Mouse (Mus musculus): Measurements from ENCODE around the gene Tnfsf10.
"Not testable (repeated sequence)": the region's sequence is repeated elsewhere in the genome, so short reads cannot be mapped to it uniquely, and the experiment has no call there.

Tnfsf10 gene

DNA sequence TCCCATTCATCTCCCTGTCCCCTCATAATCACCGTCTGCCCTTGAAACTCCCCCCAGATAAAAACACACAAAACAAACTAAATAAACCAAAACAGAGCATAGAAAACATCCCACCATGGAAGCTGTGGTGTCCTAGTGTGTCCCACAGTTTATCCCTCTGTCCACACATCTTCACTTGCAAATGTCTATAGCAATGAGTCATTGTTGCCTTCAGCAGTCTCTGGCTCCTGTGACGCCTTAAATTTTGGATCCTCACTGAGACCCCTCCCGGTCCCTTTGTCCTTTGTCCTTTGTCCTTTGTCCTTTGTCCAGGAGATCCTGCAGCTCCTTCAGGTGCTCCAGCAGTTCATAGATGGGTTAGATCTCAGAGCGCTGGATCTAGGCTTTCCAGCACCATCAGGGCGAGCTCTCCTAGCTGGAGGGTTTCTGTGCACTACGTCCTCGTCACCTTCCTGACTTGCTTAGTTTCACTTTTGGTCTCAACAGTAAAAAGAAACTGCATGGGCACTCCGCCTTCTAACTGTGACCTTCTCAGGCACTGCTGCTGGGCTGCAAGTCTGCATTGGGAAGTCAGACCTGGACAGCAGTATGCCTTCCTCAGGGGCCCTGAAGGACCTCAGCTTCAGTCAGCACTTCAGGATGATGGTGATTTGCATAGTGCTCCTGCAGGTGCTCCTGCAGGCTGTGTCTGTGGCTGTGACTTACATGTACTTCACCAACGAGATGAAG lies at the start of gene Tnfsf10:
Gene Tnfsf10 (plus strand): TSS at position 470 of the 729 bp plus-strand sequence.
- DNase-seq (ENCODE audit: inconsistent ontology term): no peak

DNA sequence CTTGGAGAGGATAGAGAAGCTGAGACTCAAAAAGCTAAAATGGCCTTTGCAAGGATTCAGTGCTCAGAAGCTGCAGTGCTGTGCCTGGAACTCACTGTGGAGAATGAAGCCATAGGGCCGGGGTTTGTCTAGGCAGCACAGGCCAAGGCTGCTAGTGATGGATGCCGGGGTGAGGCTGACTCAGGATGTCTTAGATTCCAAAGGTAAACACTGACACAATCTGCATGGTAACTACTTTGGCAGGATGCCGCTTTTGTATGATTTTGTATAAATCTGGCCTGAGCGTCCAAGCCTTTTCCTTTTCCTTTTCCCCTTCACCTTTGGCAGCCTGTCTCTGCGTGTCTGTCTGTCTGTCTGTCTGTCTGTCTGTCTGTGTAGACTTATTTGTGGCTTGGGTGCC lies 49.5 kb upstream of the Tnfsf10 start:
- DNase-seq (ENCODE audit: inconsistent ontology term): no peak

DNA sequence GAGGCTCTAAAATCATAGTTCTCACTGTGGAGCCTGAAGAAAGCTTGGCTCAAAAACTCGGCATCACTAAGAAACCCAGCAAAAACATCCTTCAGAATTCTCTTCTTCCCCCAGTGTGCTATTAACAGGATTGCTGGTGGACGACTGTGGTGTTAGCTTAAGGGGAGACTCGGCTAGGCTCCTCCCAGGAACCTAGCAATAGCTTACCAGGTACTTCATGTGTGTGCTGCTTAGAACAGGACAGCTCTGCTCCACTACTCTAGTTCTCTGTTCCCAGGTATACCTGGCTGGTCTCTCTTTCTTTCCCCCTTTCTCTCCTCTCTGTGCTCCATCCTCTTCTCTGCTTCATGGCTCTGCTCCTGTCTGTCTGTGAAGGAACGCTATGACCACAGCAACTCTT lies 48.9 kb upstream of the Tnfsf10 start:
- DNase-seq (ENCODE audit: inconsistent ontology term): no peak

DNA sequence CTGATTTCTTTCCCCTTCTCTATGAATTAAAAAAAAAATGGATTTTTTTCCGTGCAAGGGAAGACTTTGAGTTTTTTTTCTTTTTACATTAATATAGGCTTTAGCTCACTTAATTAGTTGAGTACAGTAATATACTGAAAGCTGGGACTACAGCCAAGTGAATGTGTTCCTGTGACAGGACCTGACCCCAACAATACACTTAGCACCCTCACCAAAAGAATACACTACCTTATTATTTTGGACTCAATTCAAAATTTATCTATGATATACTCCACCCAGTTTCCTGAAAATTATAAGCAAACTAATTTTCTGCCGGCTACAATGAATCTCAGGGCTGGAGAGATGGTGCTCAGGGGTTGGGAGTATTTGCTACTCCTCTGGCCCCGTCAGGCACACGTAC lies 47.7 kb upstream of the Tnfsf10 start:
- DNase-seq (ENCODE audit: inconsistent ontology term): no peak

DNA sequence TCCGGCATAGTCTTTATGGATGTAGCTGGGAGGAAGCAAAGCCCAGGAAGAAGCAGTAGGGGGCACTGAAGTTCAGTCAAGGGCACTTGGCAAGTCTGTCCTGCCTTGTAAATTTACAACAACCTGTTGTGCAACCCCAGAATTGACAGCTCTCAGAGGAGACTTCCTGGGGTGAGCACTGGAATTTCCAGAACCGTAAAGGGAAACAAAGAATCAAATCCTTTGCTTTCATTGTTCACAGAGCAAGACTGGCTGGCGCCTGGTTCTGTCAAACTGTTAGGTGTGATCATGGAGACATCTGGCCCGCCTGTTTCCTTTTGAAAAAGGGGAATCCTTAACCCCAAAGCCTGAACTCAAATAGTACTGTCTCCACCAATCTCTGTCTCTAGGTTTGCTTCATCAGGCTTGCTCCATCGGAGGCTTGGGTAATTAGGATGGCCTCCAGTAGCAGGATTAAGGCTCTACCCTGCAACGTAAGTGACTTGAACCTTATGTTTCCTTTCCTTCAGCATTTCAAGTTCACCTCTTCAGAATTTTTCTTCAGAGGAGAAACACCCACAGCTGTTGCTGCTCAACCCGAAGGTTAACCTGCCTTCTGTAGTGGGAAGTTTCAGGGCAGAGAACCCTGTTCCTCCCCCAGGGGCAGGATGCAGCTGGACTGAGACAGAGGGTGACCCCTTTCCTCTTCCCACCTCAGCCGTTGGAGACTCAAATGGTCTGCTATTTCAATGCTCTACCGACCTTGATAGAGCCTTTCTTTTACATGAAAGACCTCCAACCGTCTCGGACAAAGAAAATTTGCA lies 46.5 kb upstream of the Tnfsf10 start:
- peak; percentile 34 for DNase-seq (ENCODE audit: inconsistent ontology term)

DNA sequence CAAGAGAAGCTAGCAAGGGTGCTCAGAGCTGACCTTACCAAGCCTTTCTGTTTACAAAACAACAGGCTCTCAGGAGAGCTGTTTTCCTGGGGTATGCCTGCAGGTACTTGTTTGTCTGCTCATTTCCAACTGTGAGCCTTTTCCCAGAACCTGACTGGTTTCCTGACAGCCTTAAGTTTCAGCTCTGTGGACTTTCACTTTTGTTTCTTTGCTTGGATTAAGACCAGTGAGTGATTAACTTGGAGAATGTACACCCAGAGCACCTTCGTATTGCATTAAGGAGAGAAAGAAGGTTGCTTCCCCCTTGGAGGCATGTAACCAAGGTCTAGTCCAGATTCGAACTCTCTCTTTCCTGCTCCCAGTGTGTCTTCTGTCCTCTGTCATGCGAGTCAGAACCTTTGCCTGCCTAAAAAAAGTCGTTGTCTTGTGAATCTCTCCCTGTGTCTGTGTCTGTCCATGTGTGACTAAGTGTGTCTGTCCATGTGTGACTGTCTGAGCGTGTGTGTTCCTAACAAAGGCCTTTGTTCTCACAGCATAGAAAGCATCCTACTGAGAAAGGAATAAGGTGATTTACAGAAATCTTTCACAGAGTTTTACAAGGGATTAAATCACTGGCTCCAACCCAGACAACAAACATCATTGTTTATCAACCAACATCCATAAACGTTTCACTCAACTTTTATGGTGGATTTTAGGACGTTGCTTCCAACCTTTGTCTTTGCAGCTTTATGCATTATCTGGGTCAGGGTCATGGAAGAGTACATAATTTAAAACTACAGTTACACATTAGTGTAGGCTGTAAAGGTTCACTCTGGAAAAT lies 43.7 kb upstream of the Tnfsf10 start:
- DNase-seq (ENCODE audit: inconsistent ontology term): peak; percentile 42

DNA sequence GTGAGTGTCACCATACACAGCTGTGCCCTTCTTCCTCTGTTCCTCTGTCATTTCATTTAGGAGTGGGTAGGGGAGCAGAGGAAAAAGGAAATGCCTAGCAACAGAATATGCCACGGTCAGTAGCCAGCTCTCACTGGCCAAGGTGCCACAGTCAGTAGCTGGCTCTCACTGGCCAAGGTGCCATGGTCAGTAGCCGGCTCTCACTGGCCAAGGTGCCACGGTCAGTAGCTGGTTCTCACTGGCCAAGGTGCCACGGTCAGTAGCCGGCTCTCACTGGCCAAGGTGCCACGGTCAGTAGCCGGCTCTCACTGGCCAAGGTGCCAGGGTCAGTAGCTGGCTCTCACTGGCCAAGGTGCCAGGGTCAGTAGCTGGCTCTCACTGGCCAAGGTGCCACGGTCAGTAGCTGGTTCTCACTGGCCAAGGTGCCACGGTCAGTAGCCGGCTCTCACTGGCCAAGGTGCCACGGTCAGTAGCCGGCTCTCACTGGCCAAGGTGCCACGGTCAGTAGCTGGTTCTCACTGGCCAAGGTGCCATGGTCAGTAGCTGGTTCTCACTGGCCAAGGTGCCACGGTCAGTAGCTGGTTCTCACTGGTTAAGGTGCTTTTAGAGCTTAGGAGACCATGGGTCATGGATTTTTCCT lies 37.4 kb upstream of the Tnfsf10 start:
- DNase-seq (ENCODE audit: inconsistent ontology term): not testable (repeated sequence)

DNA sequence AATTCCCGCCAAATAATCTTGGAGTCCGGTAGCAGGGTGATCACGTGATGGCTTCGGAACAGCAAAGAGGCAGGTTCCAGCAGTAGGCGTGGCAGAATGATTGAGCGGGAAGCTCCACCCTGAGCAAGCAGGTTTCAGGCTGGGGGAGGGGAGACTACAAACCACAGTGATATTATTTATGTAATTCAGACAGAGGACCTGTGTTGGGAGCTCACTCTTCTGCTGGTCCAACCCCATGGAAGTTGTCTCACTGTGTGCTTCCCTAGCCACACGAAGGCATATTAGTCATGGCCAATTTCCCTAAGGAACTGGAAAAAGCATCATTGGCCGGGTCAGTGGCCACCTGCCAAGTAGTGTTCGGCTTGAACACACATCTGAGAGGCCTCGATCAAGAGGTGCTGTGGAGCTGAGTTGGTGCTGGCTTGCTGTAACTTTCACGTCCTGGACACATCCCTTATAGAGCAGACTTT lies 36.5 kb upstream of the Tnfsf10 start:
- DNase-seq (ENCODE audit: inconsistent ontology term): peak; percentile 4

DNA sequence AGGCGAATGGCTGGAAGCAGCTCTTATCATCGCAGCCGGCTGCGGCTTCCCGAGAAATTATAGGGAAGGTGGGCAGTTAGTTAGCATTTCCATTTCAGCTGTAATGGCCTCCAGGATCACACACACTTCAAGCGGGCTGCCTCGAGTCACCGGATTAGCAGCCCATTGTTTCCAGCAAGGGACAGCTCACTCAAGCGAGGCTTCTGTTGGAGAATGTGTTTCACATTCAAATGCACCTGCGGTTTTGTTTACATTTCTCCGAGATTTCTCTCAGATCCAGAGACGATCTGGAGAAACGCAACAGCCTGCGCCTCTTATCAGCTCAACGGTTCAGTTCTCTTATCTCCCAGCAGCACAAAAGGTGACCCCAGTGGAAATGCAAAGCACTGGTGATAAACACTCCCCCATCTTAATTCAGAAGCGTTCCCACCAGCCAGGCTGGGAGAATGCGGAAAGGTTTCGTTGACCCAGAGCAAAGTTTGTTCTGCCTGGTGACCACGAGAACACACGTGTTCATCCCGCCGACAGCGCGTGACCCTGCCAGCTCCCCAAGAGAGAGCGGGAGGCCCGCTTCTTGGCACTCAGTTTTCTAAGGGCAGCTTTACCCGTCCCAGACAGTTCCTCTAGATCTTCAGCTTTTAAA lies 33.6 kb upstream of the Tnfsf10 start:
- peak; percentile 58 for DNase-seq (ENCODE audit: inconsistent ontology term)

DNA sequence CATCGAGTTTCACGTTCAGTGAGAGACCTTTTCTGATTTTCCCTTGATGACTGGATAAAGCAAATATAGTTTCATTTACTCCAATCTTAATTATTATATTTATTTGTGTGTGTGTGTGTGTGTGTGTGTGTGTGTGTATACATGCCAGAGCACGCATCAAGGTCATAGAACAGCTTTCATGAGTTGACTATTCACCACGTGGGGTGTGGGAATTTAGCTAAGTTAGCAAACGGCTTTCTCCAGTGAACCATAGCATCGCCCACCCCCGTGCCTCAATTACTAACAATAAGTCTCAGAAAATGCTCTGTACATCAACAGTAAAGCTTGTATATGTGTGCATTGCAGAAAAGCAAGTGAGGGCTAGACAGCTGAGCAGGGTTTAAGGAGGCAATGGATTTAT lies 33.0 kb upstream of the Tnfsf10 start:
- no peak for DNase-seq (ENCODE audit: inconsistent ontology term)

DNA sequence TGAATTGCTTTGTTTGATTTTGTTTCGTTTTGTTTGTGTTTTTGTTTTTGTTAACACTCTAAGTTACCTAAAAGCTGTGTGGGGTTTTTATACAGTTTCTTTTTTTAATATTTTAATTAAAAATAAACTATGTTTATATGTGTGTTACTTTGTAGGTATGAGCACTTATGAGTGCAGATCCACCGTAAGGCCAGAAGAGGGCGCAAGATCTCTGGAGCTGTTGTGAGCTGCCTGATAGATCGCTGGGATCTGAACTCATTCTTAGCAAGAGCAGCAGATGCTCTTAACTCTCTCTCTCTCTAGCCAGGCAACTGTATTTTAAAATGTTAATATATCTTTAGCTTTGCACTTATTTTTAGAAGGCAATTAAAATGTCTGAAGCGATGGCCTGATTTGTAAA lies 32.6 kb upstream of the Tnfsf10 start:
- no peak for DNase-seq (ENCODE audit: inconsistent ontology term)

DNA sequence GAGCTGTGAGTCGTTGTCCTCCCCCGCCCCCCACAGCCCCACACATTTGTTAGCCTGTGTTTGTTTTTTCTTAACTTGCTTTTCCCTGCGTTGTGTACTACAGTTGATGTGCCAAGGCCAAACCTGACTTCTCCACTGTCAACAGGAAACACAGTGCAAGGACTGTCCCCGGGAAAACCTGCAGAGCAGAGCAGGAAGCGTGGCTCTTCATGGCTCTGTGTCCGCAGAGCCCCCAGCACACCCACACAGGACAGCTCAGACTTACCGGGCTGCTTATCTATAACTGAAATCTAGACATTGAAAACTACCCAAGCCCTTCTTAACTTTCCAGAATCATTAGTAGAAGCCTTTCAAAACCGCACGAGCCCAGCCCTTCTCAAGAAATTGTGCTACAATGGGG lies 31.8 kb upstream of the Tnfsf10 start:
- DNase-seq (ENCODE audit: inconsistent ontology term): no peak

DNA sequence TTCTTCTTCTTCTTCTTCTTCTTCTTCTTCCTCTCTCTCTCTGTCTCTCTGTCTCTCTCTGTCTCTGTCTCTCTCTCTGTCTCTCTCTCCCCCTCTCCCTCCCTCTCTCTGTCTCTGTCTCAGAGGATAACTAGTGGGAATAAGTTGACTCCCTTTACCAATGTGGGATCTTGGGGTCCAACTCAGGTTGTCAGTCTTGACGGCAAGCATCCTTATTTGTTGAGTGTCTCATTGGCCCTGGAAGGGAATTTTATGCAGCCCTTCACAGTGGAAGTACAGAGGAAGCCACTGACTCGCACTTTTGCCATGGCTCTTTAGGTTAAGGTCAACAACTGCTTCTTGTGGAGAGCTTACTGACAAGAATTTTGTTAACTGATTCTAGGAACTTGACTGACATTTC lies 28.5 kb upstream of the Tnfsf10 start:
- no peak for DNase-seq (ENCODE audit: inconsistent ontology term)

DNA sequence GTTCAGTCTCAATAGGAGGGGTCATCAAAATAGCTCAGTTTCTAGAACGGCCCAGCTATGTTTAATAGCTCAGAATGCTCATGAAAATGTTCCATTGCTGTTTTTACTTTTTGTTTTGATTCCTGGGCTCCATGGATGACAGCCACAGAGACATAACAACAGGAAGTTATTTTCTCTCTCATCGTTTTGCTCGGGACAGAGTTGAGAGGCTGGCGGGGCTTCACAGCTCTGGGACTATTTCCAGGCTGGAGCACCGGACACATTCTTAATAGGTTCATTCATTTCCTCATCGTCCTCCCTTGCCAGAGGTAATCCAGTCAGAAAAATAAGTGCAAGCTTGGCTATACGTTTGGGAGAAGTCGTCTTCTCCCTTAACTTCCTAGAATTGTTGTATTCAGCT lies 27.9 kb upstream of the Tnfsf10 start:
- no peak for DNase-seq (ENCODE audit: inconsistent ontology term)

DNA sequence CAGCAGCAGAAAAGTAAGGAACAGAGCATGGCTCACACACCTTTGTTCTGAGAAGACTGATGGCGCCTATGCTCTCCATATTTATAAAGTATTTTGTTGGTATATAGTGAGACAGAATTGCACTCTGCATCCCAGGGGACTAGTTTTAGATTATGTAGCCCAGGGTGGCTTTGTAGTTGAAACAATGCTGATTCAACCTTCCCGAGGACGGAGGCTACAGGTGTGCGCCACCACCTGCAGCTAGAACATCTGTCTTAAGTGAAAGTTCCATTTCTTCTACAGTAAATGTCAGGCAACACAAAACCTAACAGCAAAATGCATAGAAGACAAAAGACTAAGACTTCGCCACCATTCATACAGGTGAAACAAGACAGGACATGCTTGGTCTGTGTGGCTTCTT lies 26.5 kb upstream of the Tnfsf10 start:
- no peak for DNase-seq (ENCODE audit: inconsistent ontology term)

DNA sequence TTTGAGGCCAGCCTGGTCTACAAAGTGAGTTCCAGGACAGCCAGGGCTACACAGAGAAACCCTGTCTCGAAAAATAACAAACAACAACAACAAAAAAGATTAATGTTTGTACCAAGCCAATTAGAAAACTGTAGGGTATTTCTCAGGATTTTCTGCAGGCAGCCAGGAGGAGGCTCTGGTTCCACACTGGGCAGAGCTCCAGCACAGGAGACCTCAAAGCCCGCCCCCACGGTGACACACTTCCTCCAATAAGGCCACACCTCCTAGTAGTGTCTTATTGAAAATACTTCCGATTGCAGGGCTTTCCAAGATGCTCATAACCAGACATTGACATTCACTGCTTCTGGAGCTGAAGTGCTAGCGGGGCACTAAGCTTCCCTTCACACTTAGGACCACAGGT lies 25.9 kb upstream of the Tnfsf10 start:
- not testable (repeated sequence) for DNase-seq (ENCODE audit: inconsistent ontology term)

DNA sequence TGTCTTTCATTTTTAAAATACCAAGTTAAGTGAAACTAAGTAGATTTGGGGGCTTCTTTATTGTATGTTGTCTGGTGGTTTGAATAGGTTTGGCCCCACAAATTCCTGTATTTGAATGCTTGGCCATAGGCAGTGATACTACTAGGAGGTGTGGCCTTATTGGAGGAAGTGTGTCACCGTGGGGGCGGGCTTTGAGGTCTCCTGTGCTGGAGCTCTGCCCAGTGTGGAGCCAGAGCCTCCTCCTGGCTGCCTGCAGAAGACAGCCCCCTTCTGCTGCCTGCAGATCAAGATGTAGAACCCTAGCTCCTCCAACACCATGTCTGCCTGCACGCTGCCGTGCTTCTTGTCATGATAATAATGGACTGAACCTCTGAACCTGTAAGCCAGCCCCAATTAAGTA lies 25.4 kb upstream of the Tnfsf10 start:
- not testable (repeated sequence) for DNase-seq (ENCODE audit: inconsistent ontology term)

DNA sequence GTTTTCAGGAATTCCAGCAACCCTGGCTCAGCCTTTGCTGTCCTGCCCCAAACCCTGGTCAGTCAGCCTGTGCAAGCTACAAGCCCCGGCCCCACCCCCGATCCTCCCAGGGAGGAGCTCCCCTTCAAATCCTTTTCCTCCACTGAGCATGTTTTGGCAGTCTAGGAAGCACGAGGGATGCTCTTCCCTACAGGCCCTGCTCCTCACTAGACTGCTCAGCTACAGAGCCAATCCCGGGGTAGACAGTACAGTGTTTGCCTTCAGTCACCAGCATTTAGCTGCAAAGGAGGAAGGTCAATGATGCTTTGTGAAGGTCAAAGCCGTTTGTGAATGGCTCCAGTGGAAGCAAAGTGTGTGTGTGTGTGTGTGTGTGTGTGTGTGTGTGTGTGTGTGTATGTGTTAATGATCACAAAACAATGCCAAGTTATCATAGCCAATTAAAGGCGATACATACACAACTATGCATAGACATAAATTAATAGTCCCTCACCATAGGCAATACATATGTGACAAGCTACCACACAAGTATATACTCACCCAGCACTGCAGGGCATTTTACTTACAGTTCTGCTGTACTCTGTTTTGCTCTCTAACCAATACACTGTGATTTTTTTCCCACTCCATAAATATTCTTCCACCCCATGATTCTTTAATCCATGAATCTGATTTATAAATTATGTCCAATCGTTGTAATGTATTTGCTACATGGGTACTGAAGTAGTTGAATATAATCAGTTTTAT lies 23.0 kb upstream of the Tnfsf10 start:
- no peak for DNase-seq (ENCODE audit: inconsistent ontology term)

DNA sequence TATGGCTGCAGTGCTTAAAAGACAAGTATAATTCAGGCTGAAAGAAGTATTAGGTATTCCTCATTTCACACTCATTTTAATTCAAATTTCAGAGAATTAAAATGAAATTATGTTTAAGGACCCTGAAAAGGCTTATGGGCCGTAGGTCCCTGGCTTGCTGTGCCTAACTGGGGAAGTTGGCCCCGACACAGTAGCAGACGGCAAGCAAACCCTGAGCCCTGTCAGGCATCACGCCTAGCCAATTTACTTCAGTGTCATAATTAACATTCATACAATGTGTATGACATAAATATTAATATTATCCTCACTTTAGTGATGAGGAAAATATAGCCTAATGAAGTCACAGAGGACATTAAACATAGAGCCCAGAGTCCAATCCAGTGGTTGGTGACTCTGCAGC lies 16.4 kb upstream of the Tnfsf10 start:
- no peak for DNase-seq (ENCODE audit: inconsistent ontology term)

DNA sequence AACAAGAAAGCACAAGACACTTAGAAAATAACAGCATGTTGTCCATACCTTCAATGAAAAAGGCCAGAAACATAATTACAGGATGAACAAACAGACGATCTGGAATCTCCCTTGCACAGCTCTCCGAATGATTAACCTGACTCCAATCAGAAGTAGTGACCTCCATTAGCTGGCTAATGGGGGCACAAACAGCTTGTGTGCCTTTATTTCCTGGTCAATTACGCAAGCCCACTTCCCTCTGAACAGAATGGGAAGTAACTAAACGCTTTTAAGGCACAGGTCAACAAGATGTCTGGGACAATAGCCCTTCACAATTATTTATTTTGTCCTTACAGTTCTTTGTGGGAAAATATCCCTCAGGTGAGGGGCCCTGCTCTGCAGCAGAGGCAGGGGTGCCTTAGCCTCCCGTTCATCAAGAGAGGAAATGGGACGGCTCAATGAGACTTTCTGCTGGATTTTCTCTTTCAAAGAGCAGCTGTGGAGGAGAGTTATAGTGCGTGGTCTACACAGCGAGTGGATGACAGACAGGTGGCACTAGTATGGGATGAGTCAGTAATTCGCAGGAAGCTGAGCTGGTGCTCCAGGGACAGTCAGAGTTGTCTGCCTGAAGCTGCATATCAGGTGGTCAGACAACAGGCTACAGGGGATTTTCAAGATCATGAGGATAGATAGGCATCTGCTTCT lies 14.3 kb upstream of the Tnfsf10 start:
- DNase-seq (ENCODE audit: inconsistent ontology term): no peak

Measured in Muller cell, postnatal 12 days (primary cell).